Mouse (Mus musculus): Measurements from ENCODE around the gene Lsm4. TPM values are rescaled to one million over a fixed set of nuclear protein-coding genes. Genes with fewer than 3 reads are reported as not detected.

Lsm4 gene
- total RNA-seq, 2 experiments from 2014 or later: 82.3 to 83.0 TPM

GRCm38 (mm10) chr8:70649324-70649723 is 23.7 kb upstream of the Lsm4 start:
- DNase-seq: peak; percentile 67

GRCm38 (mm10) chr8:70650351-70650750 is 22.7 kb upstream of the Lsm4 start:
- no peak for DNase-seq

GRCm38 (mm10) chr8:70653226-70653625 is 19.8 kb upstream of the Lsm4 start:
- DNase-seq: peak; percentile 54

- DNase-seq: no peak
Measured at GRCm38 (mm10) chr8:70654121-70654520, 18.9 kb upstream of the Lsm4 start.

- DNase-seq: no peak
Measured at GRCm38 (mm10) chr8:70655469-70655868, 17.6 kb upstream of the Lsm4 start.

- DNase-seq: no peak
Measured at GRCm38 (mm10) chr8:70656193-70656790, 16.8 kb upstream of the Lsm4 start.

GRCm38 (mm10) chr8:70657214-70657613 is 15.8 kb upstream of the Lsm4 start:
- DNase-seq: no peak

GRCm38 (mm10) chr8:70657739-70658138 is 15.3 kb upstream of the Lsm4 start:
- DNase-seq: no peak

- no peak for DNase-seq
Measured at GRCm38 (mm10) chr8:70658897-70659603, 14.0 kb upstream of the Lsm4 start.

- peak; percentile 91 for DNase-seq
Measured at GRCm38 (mm10) chr8:70659604-70660272, 13.3 kb upstream of the Lsm4 start.

- DNase-seq: no peak
Measured at GRCm38 (mm10) chr8:70660273-70660725, 12.7 kb upstream of the Lsm4 start, which contains the start of gene Pgpep1. Pgpep1 (minus strand) TSS chr8:70660388.

GRCm38 (mm10) chr8:70663691-70664090 is 9.4 kb upstream of the Lsm4 start:
- DNase-seq: no peak

- DNase-seq: no peak
Measured at GRCm38 (mm10) chr8:70664631-70665030, 8.4 kb upstream of the Lsm4 start.

GRCm38 (mm10) chr8:70665599-70665998 is 7.4 kb upstream of the Lsm4 start:
- DNase-seq: no peak

- DNase-seq: peak; percentile 57
Measured at GRCm38 (mm10) chr8:70667071-70667470, 6.0 kb upstream of the Lsm4 start.

- DNase-seq: peak; percentile 57
Measured at GRCm38 (mm10) chr8:70671615-70672324, 1.3 kb upstream of the Lsm4 start.

- no peak for DNase-seq
Measured at GRCm38 (mm10) chr8:70672325-70673078, 546 bp upstream of the Lsm4 start.

- DNase-seq: no peak
Measured at GRCm38 (mm10) chr8:70674109-70674508, 1.1 kb downstream of the Lsm4 start.

GRCm38 (mm10) chr8:70674716-70675115 is 1.7 kb downstream of the Lsm4 start:
- DNase-seq: no peak

- DNase-seq: no peak
Measured at GRCm38 (mm10) chr8:70675336-70675735, 2.3 kb downstream of the Lsm4 start.

- DNase-seq: no peak
Measured at GRCm38 (mm10) chr8:70677451-70678080, 4.5 kb downstream of the Lsm4 start.

Data from gastrocnemius, postnatal 10 days (tissue).